Mouse (Mus musculus) midbrain, postnatal 0 days (tissue): ENCODE measurements at regions not wholly inside any gene's neighbourhood (a gene's known extent, or its start where the extent isn't known, plus 50 kb on each side); places are given as distances from the start of the nearest gene placed in this dataset.

Experiments
- ATAC-seq: fragments of 200-750 bp; cut with Nextera tagmentation; 2 replicates; pipeline ENCODE4 v1.8.0; 2017; ENCODE audit warnings: moderate number of reproducible peaks, mild to moderate bottlenecking, moderate TSS enrichment, moderate library complexity; ENCODE audit not compliant: low FRiP score
- DNase-seq: peaks from one replicate; pipeline ENCODE4 v3.0.0-alpha.2; 2015; ENCODE audit warnings: low spot score
- H3K27ac ChIP-seq: fragments of 300-500 bp; sonication (generic); 2 replicates; pipeline ENCODE4 v1.5.1; 2014; ENCODE audit warnings: low read depth, mild to moderate bottlenecking, low read length, mixed read lengths
- H3K27me3 ChIP-seq: fragments of 300-500 bp; sonication (generic); 2 replicates; pipeline ENCODE4 v1.6.1; 2014; ENCODE audit warnings: low read length, control low read depth, mixed read lengths; ENCODE audit not compliant: insufficient read depth
- H3K36me3 ChIP-seq: fragments of 300-500 bp; sonication (generic); 2 replicates; pipeline ENCODE4 v1.6.1; 2014; ENCODE audit warnings: low read length, control low read depth, mixed read lengths; ENCODE audit not compliant: insufficient read depth
- H3K4me1 ChIP-seq: fragments of 300-500 bp; sonication (generic); 2 replicates; pipeline ENCODE4 v1.6.1; 2014; ENCODE audit warnings: mild to moderate bottlenecking, control low read depth, antibody characterized with exemption, low read length, mixed read lengths; ENCODE audit not compliant: insufficient read depth
- H3K4me2 ChIP-seq: fragments of 300-500 bp; sonication (generic); 2 replicates; pipeline ENCODE4 v1.6.1; 2014; ENCODE audit warnings: low read depth, mild to moderate bottlenecking, low read length, mixed read lengths; ENCODE audit not compliant: poor library complexity, severe bottlenecking
- H3K4me3 ChIP-seq: fragments of 300-500 bp; sonication (generic); 2 replicates; pipeline ENCODE4 v1.5.1; 2014; ENCODE audit warnings: low read depth, mild to moderate bottlenecking, low read length, moderate library complexity
- H3K9ac ChIP-seq: fragments of 300-500 bp; sonication (generic); replicated peaks from 2 replicates; pipeline ENCODE4 v1.6.1; 2014; ENCODE audit warnings: mild to moderate bottlenecking, low read length, moderate library complexity, mixed read lengths; ENCODE audit not compliant: poor library complexity, severe bottlenecking
- H3K9me3 ChIP-seq: fragments of 300-500 bp; sonication (generic); 2 replicates; pipeline ENCODE4 v1.6.1; 2016; ENCODE audit warnings: low read length, control low read depth
- CTCF ChIP-seq: IDR thresholded peaks from 2 replicates; pipeline ENCODE4 v1.5.1; 2016; ENCODE audit warnings: antibody characterized with exemption, mild to moderate bottlenecking
- WGBS: fragments of 180-500 bp; shearing (Covaris S2); extraction: QIAGEN DNeasy Blood & Tissue Kit; methylation state at CpG from one replicate; pipeline ENCODE4 v1.1.7; 2014; 5-methylcytosine and 5-hydroxymethylcytosine counted together

DNA sequence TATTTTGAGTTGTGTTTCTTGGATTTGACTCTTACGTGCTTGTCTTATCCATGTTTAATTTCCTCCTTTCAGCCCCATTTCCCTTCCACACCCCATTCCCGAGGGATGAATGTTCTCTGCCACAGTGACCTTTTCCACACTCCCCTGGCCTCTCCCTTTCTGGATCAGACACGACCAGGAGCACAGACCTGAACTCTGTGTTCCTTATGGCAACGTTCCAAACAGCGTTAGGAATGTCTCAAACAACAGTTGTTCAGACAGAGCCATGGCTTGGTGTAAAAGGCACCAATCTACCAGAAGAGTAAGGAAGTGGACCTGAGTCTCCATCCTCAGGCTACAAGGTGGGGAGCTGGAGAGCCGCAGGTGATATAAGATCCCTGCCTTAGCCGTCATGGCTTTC lies 52.6 kb upstream of the Dapl1 start:
- TF ChIP-seq CTCF, result no peak
- 83% methylated on average over 7 of the region's 7 CpGs for WGBS
- Histone ChIP-seq H3K36me3 (no peaks in the 10 kb centered on the region), H3K27me3 (no peaks in the 10 kb centered on the region), H3K9me3 (no peaks in the 10 kb centered on the region), H3K4me3 (no peak overlapping the region), H3K27ac (no peak overlapping the region), H3K4me2 (no peak overlapping the region), H3K9ac (no peak overlapping the region), H3K4me1 (no peaks in the 10 kb centered on the region)
- DNase-seq, result no peak
- ATAC-seq, result no peak
